Mouse (Mus musculus) adrenal gland, postnatal 36 days (tissue): ENCODE measurements around the gene Meox1. TPM values are rescaled to one million over a fixed set of nuclear protein-coding genes. Genes with fewer than 3 reads are reported as not detected.

Source experiments
- DNase-seq, 2 experiments: peaks; one replicate each; pipeline ENCODE4 v3.0.0; 2021; ENCODE audit warnings: mixed read lengths in 1 of 2
- long read RNA-seq, 2 experiments: library from polyadenylated mRNA; stranded (forward); transcript quantifications; one replicate each; pipeline ENCODE4 v2.0.0; 2021; ENCODE audit warnings: borderline sequencing depth in 2 of 2
- total RNA-seq, 2 experiments: library from RNA; stranded (reverse); gene quantifications; 2 replicates each; pipeline ENCODE4 v1.2.3; 2021

Gene Meox1
- total RNA-seq, result 1 to 10 TPM; 3.6 to 6.0 TPM
- long read RNA-seq, experiment 1, partial matches to known transcripts, result 0 of 5 reads
- long read RNA-seq, experiment 1, other reads (novel, unspliced or antisense), result 3 of 5 reads
- long read RNA-seq, experiment 2, transcript Meox1-201 (3 exons, 2,228 nt), result major isoform, 6 of 6 reads
- long read RNA-seq, experiment 2, partial matches to known transcripts, result 0 of 6 reads
- long read RNA-seq, experiment 2, other reads (novel, unspliced or antisense), result 0 of 6 reads

DNA sequence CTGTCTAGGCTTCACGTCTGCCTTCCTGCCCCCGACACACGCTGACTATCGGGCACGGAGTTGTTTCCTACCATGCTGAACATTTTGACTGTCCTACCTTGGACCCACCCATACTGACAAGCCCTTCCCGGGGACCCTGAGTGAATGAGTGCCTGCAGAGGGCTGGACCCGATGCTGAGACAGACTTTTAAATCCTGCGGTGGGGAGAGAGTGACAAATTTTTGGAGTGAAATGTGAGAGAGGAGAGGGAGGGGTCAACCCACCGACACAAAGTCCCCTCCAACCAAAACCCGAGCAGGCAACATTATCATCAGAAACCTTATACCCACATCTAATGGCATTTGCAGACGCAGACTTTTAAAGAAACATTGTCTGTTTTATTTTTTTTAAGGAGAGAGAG is at the start of gene Meox1:
TSS of gene Meox1 (minus strand) at position 171 of the 400 bp plus-strand sequence.
- DNase-seq, result no peak

GRCm38 (mm10) chr11:101943055-101943454 is 48.9 kb upstream of the Meox1 start:
- DNase-seq, result no peak

- peak; percentile 22 to 61 for DNase-seq
Observed at GRCm38 (mm10) chr11:101937108-101937507, 42.9 kb upstream of the Meox1 start.

GRCm38 (mm10) chr11:101936421-101936820 is 42.2 kb upstream of the Meox1 start:
- no peak for DNase-seq

DNA sequence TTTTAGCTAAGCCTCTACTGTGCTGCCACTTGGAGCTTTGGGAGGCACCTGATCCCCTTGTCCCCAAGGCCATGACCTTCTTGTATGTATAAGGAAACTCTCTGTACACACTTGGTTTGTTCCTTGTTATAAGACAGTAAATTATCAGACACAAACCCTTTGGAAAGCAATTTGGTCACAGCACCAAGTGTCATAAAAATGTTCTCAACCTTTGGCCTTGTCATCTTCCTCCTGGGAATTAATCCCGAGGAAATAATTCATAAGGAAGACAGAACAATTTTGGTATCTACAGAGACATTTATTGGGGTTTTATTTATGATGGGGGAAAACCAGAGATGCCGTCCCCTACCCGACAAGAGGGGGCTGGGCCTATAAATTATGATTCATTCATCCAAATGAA is 41.6 kb upstream of the Meox1 start:
- no peak for DNase-seq

DNA sequence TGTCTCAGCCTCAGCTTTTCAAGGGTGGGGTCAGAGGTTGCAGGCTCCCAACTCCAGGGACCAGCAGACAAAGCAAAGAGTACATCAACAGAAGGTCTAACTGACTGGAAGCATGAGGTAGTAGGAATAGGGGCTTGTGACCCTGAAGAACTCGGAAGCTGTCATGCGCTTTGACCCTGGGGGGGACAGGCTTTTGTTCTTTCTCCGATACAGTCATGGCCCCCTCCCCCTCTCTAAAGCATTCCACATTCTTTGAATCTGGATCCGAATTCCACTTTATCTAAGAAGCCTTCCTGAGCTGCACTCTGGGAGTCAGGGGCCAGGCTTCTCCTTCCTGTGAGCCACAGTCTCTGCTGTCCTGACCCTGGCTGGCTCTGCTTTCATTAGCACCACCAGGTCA is 37.8 kb upstream of the Meox1 start:
- no peak for DNase-seq

- peak; percentile 86 to 92 for DNase-seq
Observed at GRCm38 (mm10) chr11:101928030-101928762, 34.0 kb upstream of the Meox1 start.

DNA sequence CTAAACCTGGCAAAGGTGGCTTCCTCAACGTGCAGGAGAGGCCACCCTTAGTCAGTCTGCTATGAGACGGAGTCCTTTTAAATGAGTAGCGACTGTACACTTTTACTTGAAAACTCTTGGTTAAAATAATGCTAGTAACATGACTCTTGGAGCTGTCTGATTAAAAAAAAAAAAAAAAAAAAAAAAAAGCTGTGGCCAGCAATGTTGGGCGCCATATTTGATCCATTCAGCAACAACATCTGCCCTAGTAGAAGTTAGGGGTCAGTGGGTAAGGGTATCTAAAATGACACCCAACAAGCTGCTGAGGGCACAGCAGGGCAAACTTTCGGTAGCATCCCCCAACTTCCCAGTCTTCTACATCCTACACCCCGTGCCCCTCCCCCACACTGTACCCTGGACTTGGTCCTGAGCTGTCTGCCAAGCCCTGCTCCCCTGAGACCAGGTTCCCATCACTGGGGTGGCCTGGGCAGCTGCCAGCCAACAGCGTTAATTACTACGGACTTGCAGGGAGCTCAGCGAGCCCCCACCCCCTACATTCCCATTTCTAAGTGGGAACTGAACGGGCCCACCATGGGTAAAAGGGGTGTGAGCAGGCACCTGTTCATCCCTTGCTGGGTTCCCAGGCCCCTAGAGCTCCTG is 32.9 kb upstream of the Meox1 start:
- DNase-seq, result peak in 1 of 2 experiments; percentile 59

- DNase-seq, result no peak
Observed at GRCm38 (mm10) chr11:101925636-101926035, 31.5 kb upstream of the Meox1 start.

DNA sequence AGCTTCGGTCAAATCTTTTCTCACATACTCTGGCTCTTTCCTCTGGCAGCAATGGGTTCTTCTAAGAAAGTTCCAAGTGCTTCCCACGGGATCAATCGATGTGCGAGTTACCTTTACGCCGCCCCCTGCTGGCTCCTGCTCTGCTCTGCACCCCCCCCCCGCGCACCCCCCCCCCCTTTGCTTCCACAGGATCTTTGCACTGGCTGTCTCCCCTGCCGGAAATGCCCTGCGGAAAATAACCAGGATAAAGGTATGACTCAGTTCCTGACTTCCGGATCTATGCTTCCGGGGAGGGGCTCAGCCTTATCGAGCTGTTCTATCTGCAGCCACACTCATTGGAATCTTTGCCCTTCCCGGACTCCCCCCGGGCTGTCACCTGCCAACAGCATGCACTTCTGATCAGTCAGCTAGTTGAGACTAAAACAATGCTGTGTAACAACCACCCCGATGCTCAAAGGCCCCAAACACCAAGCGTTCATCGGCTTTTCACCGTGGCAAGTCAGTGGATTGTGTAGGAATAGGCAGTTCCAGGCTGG is 30.3 kb upstream of the Meox1 start:
- DNase-seq, result no peak

GRCm38 (mm10) chr11:101923988-101924387 is 29.8 kb upstream of the Meox1 start:
- DNase-seq, result no peak

DNA sequence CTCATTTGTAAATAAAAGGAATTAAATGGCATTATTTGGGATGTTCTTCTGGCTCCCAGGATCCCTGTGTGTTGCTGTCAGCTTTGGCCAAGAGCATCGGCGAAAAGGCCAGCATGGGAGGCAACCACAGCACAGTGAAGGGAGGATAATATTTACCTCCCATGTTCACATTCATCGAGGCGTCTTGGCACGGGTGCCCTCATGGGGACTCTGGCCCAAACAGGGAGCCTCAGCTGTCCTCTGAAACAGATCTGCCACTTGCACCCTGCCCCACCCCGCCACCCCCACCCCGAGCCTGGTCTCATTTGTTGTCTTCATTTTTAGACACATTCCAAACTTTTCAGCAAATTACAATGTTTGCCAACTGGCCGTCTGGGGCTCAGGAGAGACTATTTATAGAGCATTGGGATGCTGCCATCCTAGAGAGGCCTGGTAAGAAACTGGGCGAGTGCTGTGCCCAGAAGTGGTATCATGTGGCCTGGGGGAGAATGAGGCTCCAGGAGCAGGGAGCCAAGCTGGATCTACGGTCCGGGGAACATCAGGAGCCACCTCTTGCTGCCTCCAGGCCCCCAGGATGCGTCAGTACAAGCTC is 27.3 kb upstream of the Meox1 start:
- no peak for DNase-seq

- peak; percentile 75 to 84 for DNase-seq
Observed at GRCm38 (mm10) chr11:101919660-101920059, 25.5 kb upstream of the Meox1 start.

- no peak for DNase-seq
Observed at GRCm38 (mm10) chr11:101918609-101919008, 24.4 kb upstream of the Meox1 start.

- no peak for DNase-seq
Observed at GRCm38 (mm10) chr11:101916772-101917171, 22.6 kb upstream of the Meox1 start.

- DNase-seq, result no peak
Observed at GRCm38 (mm10) chr11:101913591-101913990, 19.4 kb upstream of the Meox1 start.

GRCm38 (mm10) chr11:101911855-101912579 is 17.8 kb upstream of the Meox1 start:
- peak; percentile 32 to 34 for DNase-seq

GRCm38 (mm10) chr11:101910230-101910946 is 16.2 kb upstream of the Meox1 start:
- peak; percentile 80 to 86 for DNase-seq

DNA sequence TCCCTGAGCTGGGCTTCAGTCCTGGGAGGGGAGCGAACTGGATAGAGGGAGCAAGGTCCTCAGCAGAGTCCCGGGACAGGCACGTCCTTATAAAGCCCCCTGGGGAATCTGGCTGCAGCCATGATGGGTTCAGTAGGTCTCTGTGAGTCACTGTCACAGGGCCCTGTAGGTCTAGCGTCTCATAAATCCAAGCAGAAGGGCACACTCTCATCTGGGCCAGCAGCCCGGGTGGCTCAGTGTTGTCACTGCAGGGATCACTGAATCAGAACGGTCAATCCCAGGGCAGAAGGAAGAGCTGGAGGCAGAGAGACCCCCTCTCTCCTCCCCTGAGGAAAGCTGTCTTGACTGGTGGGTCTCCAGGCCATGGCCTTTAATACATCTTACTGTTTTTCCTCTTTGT is 14.6 kb upstream of the Meox1 start:
- DNase-seq, result peak; percentile 34 to 44

DNA sequence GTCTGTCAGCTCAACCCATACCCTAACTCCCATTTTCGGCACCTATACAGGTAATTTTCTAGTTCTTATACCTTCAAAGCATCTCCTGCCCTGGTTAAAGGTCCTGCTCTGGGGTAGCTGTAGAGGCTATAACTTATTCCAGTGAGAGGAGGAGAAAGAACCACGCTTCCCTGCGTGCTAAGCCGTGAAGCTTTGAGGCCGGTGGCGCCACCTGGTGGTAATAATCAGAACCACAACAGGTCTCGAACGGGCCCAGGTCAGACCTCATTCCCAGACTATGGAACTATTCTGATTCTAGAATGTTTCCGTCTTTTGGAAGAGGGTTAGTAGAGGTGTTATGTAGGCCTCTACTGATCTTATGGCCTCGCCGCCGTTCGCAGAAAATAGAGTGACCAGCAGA is 10.9 kb upstream of the Meox1 start:
- peak; percentile 80 to 83 for DNase-seq

DNA sequence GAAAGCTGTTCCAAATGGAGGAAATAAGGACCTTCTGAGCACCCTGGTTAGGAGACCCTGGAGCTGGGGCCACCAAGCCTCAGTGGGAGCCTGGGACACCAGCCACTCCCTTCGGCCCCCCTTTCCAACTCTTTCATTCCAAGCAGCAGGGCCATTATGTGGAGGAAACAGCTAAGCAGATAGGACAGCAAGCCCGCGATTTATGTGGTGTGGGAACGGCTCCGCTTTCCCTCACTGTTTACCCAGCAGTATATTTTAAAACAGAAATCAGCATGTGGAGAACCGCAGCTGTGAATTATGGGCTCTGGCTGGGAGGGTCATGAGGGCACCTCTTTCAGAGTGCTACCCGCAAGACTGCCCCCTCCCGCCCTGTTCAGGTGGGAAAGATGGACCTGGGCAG is 7.1 kb upstream of the Meox1 start:
- DNase-seq, result no peak
